In genomic region chr5:36979001-36979400, GRCm38 (mm10) we compare ENCODE assay signal across 16 mouse cellular contexts. TPM values are rescaled to one million over a fixed set of nuclear protein-coding genes. Genes with fewer than 3 reads are reported as not detected.
A peak's percentile ranks its signal among the peaks of the same experiment; 100 is the strongest.
DNase-seq lines count a peak whose midpoint lies in the region; ATAC-seq and TF ChIP-seq lines count a peak whose summit lies in the region.
"Had no signal": no experiment of that assay in that cellular context is flagged by ENCODE, and none has a peak within 500 bp of the region (broad histone marks: within the 10 kb centered on the region; RNA-seq: fewer than 3 reads in every experiment).

No protein-coding gene starts in this region.

- no peaks in the 10 kb centered on the region for H3K9me3 ChIP-seq in lung, postnatal 0 days (ENCODE audit: low read length)
- H3K9me3 ChIP-seq in hindbrain, embryonic 10.5 days = no peaks in the 10 kb centered on the region
- no peaks in the 10 kb centered on the region for H3K9me3 ChIP-seq in midbrain, embryonic 15.5 days
- H3K9me3 ChIP-seq: embryonic facial prominence, embryonic 12.5 days; megakaryocyte, embryonic 14.5 days; neural tube, embryonic 12.5 days had no signal

- TF ChIP-seq EP300 in lung, postnatal 0 days (IDR thresholded peaks at IDR 0.05) = no peak

- WGBS in lung, postnatal 0 days = 48% methylated on average over 8 of the region's 8 CpGs
- WGBS in hindbrain, embryonic 10.5 days = 78% methylated on average over 8 of the region's 8 CpGs
- 83% methylated on average over 8 of the region's 8 CpGs for WGBS in midbrain, embryonic 15.5 days

- H3K4me3 ChIP-seq in lung, postnatal 0 days (ENCODE audit: low read depth, low read length) = no peak overlapping the region
- no peak overlapping the region for H3K4me3 ChIP-seq in hindbrain, embryonic 10.5 days
- no peak overlapping the region for H3K4me3 ChIP-seq in midbrain, embryonic 15.5 days
- H3K4me3 ChIP-seq: embryonic facial prominence, embryonic 12.5 days; megakaryocyte, embryonic 14.5 days; neural tube, embryonic 12.5 days had no signal

- TF ChIP-seq CTCF in lung, postnatal 0 days (IDR thresholded peaks at IDR 0.05) = no peak

- DNase-seq in adrenal gland, adult (ENCODE audit: inconsistent age in 2 of 2, low spot score in 1 of 2) = peak; percentile 78 to 82
- no peak for DNase-seq in adrenal gland, postnatal 25 days
- DNase-seq in testis, postnatal 10 days (ENCODE audit: low spot score) = peak; percentile 42
- no peak for DNase-seq in testis, postnatal 14 days (ENCODE audit: low spot score)
- DNase-seq in lung, postnatal 0 days (ENCODE audit: low spot score) = no peak
- no peak for DNase-seq in hindbrain, embryonic 10.5 days (ENCODE audit: low spot score)
- no peak for DNase-seq in spleen, postnatal 36 days (ENCODE audit: low spot score in 2 of 2)
- DNase-seq: cerebellum, adult 18-20 months; forebrain, postnatal 0 days; gastrocnemius, postnatal 36 days; kidney, postnatal 14 days had no signal

- no peaks in the 10 kb centered on the region for H3K27me3 ChIP-seq in lung, postnatal 0 days (replicated peaks; ENCODE audit: insufficient read depth, low read length)
- H3K27me3 ChIP-seq in hindbrain, embryonic 10.5 days (ENCODE audit: insufficient read depth, poor library complexity, severe bottlenecking) = no peaks in the 10 kb centered on the region; the same call in 1 of the 2 replicates
- no peaks in the 10 kb centered on the region for H3K27me3 ChIP-seq in midbrain, embryonic 15.5 days (replicated peaks)
- H3K27me3 ChIP-seq: embryonic facial prominence, embryonic 12.5 days; neural tube, embryonic 12.5 days had no signal

- no peak overlapping the region for H3K27ac ChIP-seq in lung, postnatal 0 days (ENCODE audit: low read length)
- no peak overlapping the region for H3K27ac ChIP-seq in hindbrain, embryonic 10.5 days
- no peak overlapping the region for H3K27ac ChIP-seq in midbrain, embryonic 15.5 days
- H3K27ac ChIP-seq: embryonic facial prominence, embryonic 12.5 days; neural tube, embryonic 12.5 days had no signal

- H3K4me2 ChIP-seq in lung, postnatal 0 days (replicated peaks; ENCODE audit: low read depth, low read length) = no peak overlapping the region
- H3K4me2 ChIP-seq in midbrain, embryonic 15.5 days = no peak overlapping the region
- H3K4me2 ChIP-seq: embryonic facial prominence, embryonic 12.5 days; neural tube, embryonic 12.5 days had no signal

- no peak overlapping the region for H3K9ac ChIP-seq in lung, postnatal 0 days (replicated peaks; ENCODE audit: low read depth)
- no peak overlapping the region for H3K9ac ChIP-seq in midbrain, embryonic 15.5 days
- H3K9ac ChIP-seq: embryonic facial prominence, embryonic 12.5 days; forebrain, postnatal 0 days; liver, postnatal 0 days; neural tube, embryonic 12.5 days had no signal

- H3K36me3 ChIP-seq in lung, postnatal 0 days (ENCODE audit: insufficient read depth, low read length) = no peaks in the 10 kb centered on the region
- peaks cover 30% of the 10 kb centered on the region; the same call in 1 of the 2 replicates for H3K36me3 ChIP-seq in hindbrain, embryonic 10.5 days
- H3K36me3 ChIP-seq in midbrain, embryonic 15.5 days (replicated peaks) = no peaks in the 10 kb centered on the region

- H3K4me1 ChIP-seq in lung, postnatal 0 days (ENCODE audit: insufficient read depth, low read depth, low read length) = no peaks in the 10 kb centered on the region
- H3K4me1 ChIP-seq in hindbrain, embryonic 10.5 days (replicated peaks) = peaks cover 15% of the 10 kb centered on the region
- H3K4me1 ChIP-seq in midbrain, embryonic 15.5 days = 0 out of 2 replicates have a peak, but pooled peaks cover 4% of the 10 kb centered on the region
- H3K4me1 ChIP-seq: embryonic facial prominence, embryonic 12.5 days; megakaryocyte, embryonic 14.5 days; neural tube, embryonic 12.5 days had no signal

- ATAC-seq in lung, postnatal 0 days = 0 out of 2 replicates have a peak, but pooled peaks have one; percentile 32
- no peak for ATAC-seq in midbrain, embryonic 15.5 days (replicated peaks)
- ATAC-seq: forebrain, postnatal 0 days; liver, postnatal 0 days had no signal

RNA-seq across cellular contexts. Expression of gene Wfs1, which starts 10.0 kb away (rescaled TPM):
- total RNA-seq in adrenal gland, postnatal 25 days (2021) = 49.0 and 64.9 TPM in 2 replicates
- 6.5 and 7.2 TPM in 2 replicates for polyA plus RNA-seq in lung, postnatal 0 days (2015; fragmentation: Nextera tagmentation; extraction: Ambion mirVana)
- 8.4 and 9.2 TPM in 2 replicates for polyA plus RNA-seq in hindbrain, embryonic 10.5 days (2016; fragmentation: Nextera tagmentation; extraction: Ambion mirVana)
- 8.9 and 10.2 TPM in 2 replicates for polyA plus RNA-seq in midbrain, embryonic 15.5 days (2015; fragmentation: Nextera tagmentation; extraction: Ambion mirVana)

Comparison
In these comparisons a context has a peak if more than half of its experiments do, and no peak if none do; other contexts are left out.
1. DNase-seq: peak in adrenal gland, adult (2 of 2) and testis, postnatal 10 days (single experiment); none in adrenal gland, postnatal 25 days (single experiment), testis, postnatal 14 days (single experiment), lung, postnatal 0 days (single experiment), hindbrain, embryonic 10.5 days (single experiment) and spleen, postnatal 36 days (0 of 2).